Mouse (Mus musculus) hindbrain, embryonic 16.5 days (tissue): ENCODE results near the gene Akr1d1. TPM values are rescaled to one million over a fixed set of nuclear protein-coding genes. Genes with fewer than 3 reads are reported as not detected.

Experiments used
- ATAC-seq: fragments of 200-750 bp; cut with Nextera tagmentation; 2 replicates; pipeline ENCODE4 v1.8.0; 2017; ENCODE audit warnings: moderate TSS enrichment, moderate library complexity
- H3K27ac ChIP-seq: fragments of 300-500 bp; sonication (generic); 2 replicates; pipeline ENCODE4 v1.5.1; 2014; ENCODE audit warnings: low read depth, mild to moderate bottlenecking, control low read depth, low read length, moderate library complexity
- H3K27me3 ChIP-seq: fragments of 300-500 bp; sonication (generic); replicated peaks from 2 replicates; pipeline ENCODE4 v1.6.1; 2014; ENCODE audit warnings: low read length; ENCODE audit not compliant: control insufficient read depth, insufficient read depth
- H3K36me3 ChIP-seq: fragments of 300-500 bp; sonication (generic); 2 replicates; pipeline ENCODE4 v1.6.1; 2014; ENCODE audit warnings: mild to moderate bottlenecking, low read length, moderate library complexity, mixed read lengths; ENCODE audit not compliant: control insufficient read depth, insufficient read depth
- H3K4me1 ChIP-seq: fragments of 300-500 bp; sonication (generic); 2 replicates; pipeline ENCODE4 v1.6.1; 2014; ENCODE audit warnings: low read depth, low read length; ENCODE audit not compliant: control insufficient read depth, insufficient read depth
- H3K4me2 ChIP-seq: fragments of 300-500 bp; sonication (generic); 2 replicates; pipeline ENCODE4 v1.6.1; 2014; ENCODE audit warnings: mild to moderate bottlenecking, low read length, control low read depth, moderate library complexity
- H3K4me3 ChIP-seq: fragments of 300-500 bp; sonication (generic); 2 replicates; pipeline ENCODE4 v1.5.1; 2014; ENCODE audit warnings: mild to moderate bottlenecking, low read length, control low read depth, moderate library complexity
- H3K9ac ChIP-seq: fragments of 300-500 bp; sonication (generic); 2 replicates; pipeline ENCODE4 v1.6.1; 2014; ENCODE audit warnings: low read depth, mild to moderate bottlenecking, control low read depth, low read length, moderate library complexity
- H3K9me3 ChIP-seq: fragments of 300-500 bp; sonication (generic); 2 replicates; pipeline ENCODE4 v1.6.1; 2014; ENCODE audit warnings: mild to moderate bottlenecking, low read length, moderate library complexity; ENCODE audit not compliant: control insufficient read depth
- WGBS: fragments of 180-500 bp; shearing (Covaris S2); extraction: QIAGEN DNeasy Blood & Tissue Kit; methylation state at CpG from one replicate; pipeline ENCODE4 v1.1.7; 2014; 5-methylcytosine and 5-hydroxymethylcytosine counted together
- polyA plus RNA-seq: library from polyadenylated mRNA; unstranded; fragments of >200 nt; fragmentation: Nextera tagmentation; extraction: Ambion mirVana; gene quantifications from 2 replicates; pipeline ENCODE4 v1.2.1, GENCODE M21; 2015

Akr1d1 gene
- polyA plus RNA-seq, 1 experiment from 2014 or later = not detected

GRCm38 (mm10) chr6:37541171-37541570 is 11.2 kb downstream of the Akr1d1 start:
- Histone ChIP-seq H3K4me3 (no peak overlapping the region), H3K27me3 (no peaks in the 10 kb centered on the region), H3K4me2 (no peak overlapping the region), H3K9ac (no peak overlapping the region), H3K36me3 (no peaks in the 10 kb centered on the region), H3K9me3 (no peaks in the 10 kb centered on the region), H3K27ac (no peak overlapping the region), H3K4me1 (no peaks in the 10 kb centered on the region)
- 88% methylated on average over 3 of the region's 3 CpGs for WGBS
- no peak for ATAC-seq

GRCm38 (mm10) chr6:37542145-37542544 is 12.2 kb downstream of the Akr1d1 start:
- Histone ChIP-seq H3K27ac (no peak overlapping the region), H3K9me3 (no peaks in the 10 kb centered on the region), H3K9ac (no peak overlapping the region), H3K36me3 (no peaks in the 10 kb centered on the region), H3K4me3 (no peak overlapping the region), H3K4me2 (no peak overlapping the region), H3K27me3 (no peaks in the 10 kb centered on the region), H3K4me1 (no peaks in the 10 kb centered on the region)
- no peak for ATAC-seq
- 91% methylated on average over 3 of the region's 3 CpGs for WGBS

GRCm38 (mm10) chr6:37552760-37553159 is 22.8 kb downstream of the Akr1d1 start:
- Histone ChIP-seq H3K27ac (no peak overlapping the region), H3K9me3 (no peaks in the 10 kb centered on the region), H3K4me2 (no peak overlapping the region), H3K9ac (no peak overlapping the region), H3K4me3 (no peak overlapping the region), H3K4me1 (no peaks in the 10 kb centered on the region), H3K27me3 (no peaks in the 10 kb centered on the region), H3K36me3 (no peaks in the 10 kb centered on the region)
- WGBS = 83% methylated on average over 2 of the region's 2 CpGs
- no peak for ATAC-seq

- Histone ChIP-seq H3K4me1 (no peaks in the 10 kb centered on the region), H3K27ac (no peak overlapping the region), H3K9ac (no peak overlapping the region), H3K4me2 (no peak overlapping the region), H3K9me3 (no peaks in the 10 kb centered on the region), H3K27me3 (no peaks in the 10 kb centered on the region), H3K4me3 (no peak overlapping the region), H3K36me3 (no peaks in the 10 kb centered on the region)
- ATAC-seq = no peak
- WGBS = 73% methylated on average over 3 of the region's 3 CpGs
Observed at GRCm38 (mm10) chr6:37553926-37554325, 24.0 kb downstream of the Akr1d1 start.

- Histone ChIP-seq H3K36me3 (no peaks in the 10 kb centered on the region), H3K27ac (no peak overlapping the region), H3K4me1 (no peaks in the 10 kb centered on the region), H3K9me3 (no peaks in the 10 kb centered on the region), H3K9ac (no peak overlapping the region), H3K27me3 (no peaks in the 10 kb centered on the region), H3K4me2 (no peak overlapping the region), H3K4me3 (no peak overlapping the region)
- 77% methylated on average over 1 of the region's 1 CpGs for WGBS
- ATAC-seq = no peak
Observed at GRCm38 (mm10) chr6:37554327-37554726, 24.4 kb downstream of the Akr1d1 start.

- no peak for ATAC-seq
- no peaks in the 10 kb centered on the region for H3K4me1 ChIP-seq
- no peak overlapping the region for H3K9ac ChIP-seq
- H3K36me3 ChIP-seq = no peaks in the 10 kb centered on the region
- H3K27ac ChIP-seq = no peak overlapping the region
- no peak overlapping the region for H3K4me2 ChIP-seq
- H3K27me3 ChIP-seq = no peaks in the 10 kb centered on the region
- 94% methylated on average over 3 of the region's 3 CpGs for WGBS
- no peak overlapping the region for H3K4me3 ChIP-seq
- no peaks in the 10 kb centered on the region for H3K9me3 ChIP-seq
Observed at GRCm38 (mm10) chr6:37563861-37564260, 33.9 kb downstream of the Akr1d1 start.

GRCm38 (mm10) chr6:37567363-37567762 is 37.4 kb downstream of the Akr1d1 start:
- WGBS = 92% methylated on average over 1 of the region's 1 CpGs
- ATAC-seq = no peak
- Histone ChIP-seq H3K27ac (no peak overlapping the region), H3K27me3 (no peaks in the 10 kb centered on the region), H3K9me3 (no peaks in the 10 kb centered on the region), H3K4me1 (no peaks in the 10 kb centered on the region), H3K9ac (no peak overlapping the region), H3K4me3 (no peak overlapping the region), H3K4me2 (no peak overlapping the region), H3K36me3 (no peaks in the 10 kb centered on the region)

GRCm38 (mm10) chr6:37571939-37572338 is 42.0 kb downstream of the Akr1d1 start:
- WGBS = 52% methylated on average over 1 of the region's 1 CpGs

GRCm38 (mm10) chr6:37572935-37573334 is 43.0 kb downstream of the Akr1d1 start:
- H3K36me3 ChIP-seq = no peaks in the 10 kb centered on the region
- H3K9me3 ChIP-seq = no peaks in the 10 kb centered on the region
- H3K4me2 ChIP-seq = no peak overlapping the region
- H3K27me3 ChIP-seq = no peaks in the 10 kb centered on the region
- WGBS = 68% methylated on average over 2 of the region's 2 CpGs
- H3K4me1 ChIP-seq = no peaks in the 10 kb centered on the region
- no peak overlapping the region for H3K4me3 ChIP-seq
- no peak overlapping the region for H3K27ac ChIP-seq
- no peak overlapping the region for H3K9ac ChIP-seq
- ATAC-seq = no peak

More at GRCm38 (mm10) chr6:37571939-37572338, 42.0 kb downstream of the Akr1d1 start:
- Histone ChIP-seq H3K4me1 (no peaks in the 10 kb centered on the region), H3K9me3 (no peaks in the 10 kb centered on the region), H3K27ac (no peak overlapping the region), H3K4me3 (no peak overlapping the region), H3K9ac (no peak overlapping the region), H3K27me3 (no peaks in the 10 kb centered on the region), H3K36me3 (no peaks in the 10 kb centered on the region), H3K4me2 (no peak overlapping the region)
- no peak for ATAC-seq

GRCm38 (mm10) chr6:37580476-37580875 is 50.5 kb downstream of the Akr1d1 start:
- H3K9ac ChIP-seq = no peak overlapping the region
- H3K27ac ChIP-seq = no peak overlapping the region
- H3K4me2 ChIP-seq = no peak overlapping the region
- no peak for ATAC-seq
- H3K36me3 ChIP-seq = no peaks in the 10 kb centered on the region
- H3K9me3 ChIP-seq = no peaks in the 10 kb centered on the region
- H3K4me3 ChIP-seq = no peak overlapping the region
- 78% methylated on average over 5 of the region's 5 CpGs for WGBS
- H3K27me3 ChIP-seq = no peaks in the 10 kb centered on the region
- no peaks in the 10 kb centered on the region for H3K4me1 ChIP-seq
